Mouse (Mus musculus) brown adipose tissue, adult 24 weeks (tissue): ENCODE measurements around the gene Rbm42. TPM values are rescaled to one million over a fixed set of nuclear protein-coding genes. Genes with fewer than 3 reads are reported as not detected.

Experiments
- H3K27ac ChIP-seq: fragments of 200-500 bp; replicated peaks from 2 replicates; pipeline ENCODE4 v1.5.1; 2012; ENCODE audit warnings: low read depth, mild to moderate bottlenecking, low read length
- H3K4me1 ChIP-seq: fragments of 200-500 bp; 2 replicates; pipeline ENCODE4 v1.6.1; 2012; ENCODE audit warnings: low read length, mixed read lengths; ENCODE audit not compliant: control insufficient read depth, insufficient read depth, insufficient read length
- H3K4me3 ChIP-seq: fragments of 200-500 bp; 2 replicates; pipeline ENCODE4 v1.5.1; 2012; ENCODE audit warnings: low read depth, mild to moderate bottlenecking, low read length, moderate library complexity; ENCODE audit not compliant: insufficient read depth
- polyA plus RNA-seq: library from polyadenylated mRNA; stranded (reverse); fragments of >200 nt; gene quantifications from 2 replicates; pipeline ENCODE4 v1.2.4, GENCODE M21; 2012; ENCODE audit not compliant: missing spikeins, insufficient read depth, insufficient read length

Rbm42 gene
- polyA plus RNA-seq, 1 experiment = 24.5 TPM

DNA sequence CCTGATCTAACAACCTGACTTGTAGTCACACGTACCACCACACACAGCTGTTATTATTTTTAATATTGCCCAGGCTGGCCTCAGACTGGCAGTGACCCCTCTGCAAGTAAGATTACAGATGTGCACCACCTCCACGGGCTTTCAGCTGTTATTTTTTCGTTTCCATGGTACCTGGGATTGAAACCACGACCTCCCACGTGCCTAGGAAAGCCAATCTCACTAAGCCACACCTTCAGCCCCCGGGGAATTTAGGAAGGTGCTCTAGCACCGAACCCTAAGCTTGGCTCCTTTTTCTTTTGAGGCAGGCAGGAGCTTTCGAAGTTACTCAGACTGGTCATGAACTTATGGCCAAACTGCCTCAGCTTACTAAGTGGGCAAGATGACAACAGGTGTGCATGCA is 45.7 kb downstream of the Rbm42 start:
- Histone ChIP-seq H3K4me1 (no peaks in the 10 kb centered on the region), H3K27ac (no peak overlapping the region), H3K4me3 (no peak overlapping the region)

DNA sequence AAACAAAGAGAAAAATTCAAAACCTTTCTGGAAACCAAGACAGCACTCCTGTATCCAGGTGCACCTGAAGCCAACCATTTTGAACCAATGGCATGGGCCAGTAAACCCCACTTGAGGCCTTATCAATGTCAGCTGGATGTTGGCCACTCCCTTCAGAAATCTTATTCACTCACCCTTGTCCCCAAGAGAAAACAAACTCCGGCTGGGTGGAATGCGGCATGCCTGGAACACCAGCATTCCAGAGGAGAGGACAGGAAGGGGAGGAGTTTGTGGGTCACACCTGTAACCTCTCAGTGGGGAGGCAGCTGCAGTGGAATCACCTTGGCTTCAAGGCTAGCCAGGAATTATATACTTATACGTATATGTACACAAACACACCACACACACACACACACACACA is 47.5 kb downstream of the Rbm42 start:
- Histone ChIP-seq H3K4me1 (no peaks in the 10 kb centered on the region), H3K27ac (no peak overlapping the region), H3K4me3 (no peak overlapping the region)

DNA sequence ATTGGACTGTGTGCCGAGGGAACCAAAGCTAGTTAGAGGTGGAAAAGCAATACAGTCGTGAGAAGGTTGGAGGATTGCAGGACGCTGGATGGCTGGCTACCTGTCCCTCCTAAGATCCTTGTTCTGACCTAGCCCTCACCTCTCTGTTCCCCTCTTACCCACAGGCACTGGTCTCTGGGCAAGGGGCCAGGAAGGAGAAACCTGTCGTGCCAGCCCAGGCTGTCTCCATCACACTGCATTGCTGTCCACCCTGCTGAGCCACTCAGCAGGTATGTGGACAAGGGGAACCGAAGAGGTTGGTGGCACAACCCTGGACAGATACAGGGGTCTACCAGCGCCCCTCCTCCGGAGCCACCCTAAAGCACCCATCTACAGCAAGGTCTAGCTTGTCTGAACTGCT is 49.5 kb downstream of the Rbm42 start:
- Histone ChIP-seq H3K27ac (no peak overlapping the region), H3K4me1 (no peaks in the 10 kb centered on the region), H3K4me3 (no peak overlapping the region)

DNA sequence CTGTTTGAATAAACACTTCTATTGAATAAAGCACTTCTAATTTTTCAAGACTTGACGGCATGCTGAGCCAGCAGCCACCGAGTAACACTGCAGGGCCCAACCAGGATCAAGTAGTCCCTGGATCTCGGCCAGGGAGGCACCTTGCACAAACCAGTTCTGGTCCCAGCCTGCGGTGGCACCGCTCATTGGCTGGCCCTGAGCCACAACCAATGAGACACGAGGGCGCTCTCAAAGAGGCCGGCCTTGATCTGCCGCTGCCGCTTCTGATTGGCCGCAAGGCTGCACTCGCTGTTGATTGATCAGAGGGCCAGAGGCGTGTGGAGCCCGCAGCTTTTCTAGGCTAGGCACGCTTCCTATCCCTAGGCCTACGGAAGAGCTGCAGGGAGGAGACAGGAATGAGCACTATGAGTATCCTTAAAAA is 50.2 kb downstream of the Rbm42 start:
- Histone ChIP-seq H3K4me3 (no peak overlapping the region), H3K4me1 (no peaks in the 10 kb centered on the region), H3K27ac (no peak overlapping the region)

DNA sequence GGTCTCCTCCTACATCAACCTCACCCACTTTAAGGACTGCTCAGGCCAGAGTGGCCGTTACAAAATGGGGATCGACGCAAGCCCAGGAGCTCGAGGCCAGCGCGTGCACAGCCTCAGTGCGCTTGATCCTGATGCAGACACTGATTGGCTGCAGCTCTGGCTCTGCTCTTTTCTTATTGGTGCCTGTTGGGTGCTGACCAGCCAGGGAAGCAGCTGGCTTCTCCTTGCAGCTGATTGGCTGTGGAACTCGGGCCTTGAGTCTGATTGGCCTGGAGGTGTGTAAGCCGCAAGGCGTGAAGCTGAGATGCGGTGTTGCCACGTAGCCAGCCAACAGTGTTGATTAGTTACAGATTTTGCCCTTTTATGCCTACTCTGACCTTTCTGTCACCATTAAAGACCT is 51.3 kb downstream of the Rbm42 start, which contains the start of gene Zbtb32:
Zbtb32 (minus strand) TSS at position 124 of the 400 bp plus-strand sequence.
- Histone ChIP-seq H3K4me1 (no peaks in the 10 kb centered on the region), H3K4me3 (no peak within 1 kb of the TSS), H3K27ac (no peak within 1 kb of the TSS)

DNA sequence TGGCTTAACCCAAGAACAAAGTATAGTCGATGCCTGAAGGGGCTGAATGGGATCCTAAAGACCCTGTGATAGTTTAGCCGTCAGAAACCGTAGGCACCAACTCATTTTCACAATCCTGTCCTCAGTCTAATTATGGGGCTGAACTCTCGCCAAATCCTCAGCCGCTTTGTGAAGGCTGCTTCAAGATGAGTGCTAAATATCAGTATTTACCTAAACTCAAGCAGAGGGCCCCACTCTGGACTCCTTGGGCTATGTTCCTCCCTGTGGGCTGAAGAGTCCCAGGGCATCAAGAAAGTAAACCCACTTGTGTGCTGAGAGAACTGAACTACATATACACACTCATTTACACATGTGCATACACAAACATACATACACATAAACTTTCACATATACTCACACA is 53.3 kb downstream of the Rbm42 start:
- Histone ChIP-seq H3K27ac (no peak overlapping the region), H3K4me3 (no peak overlapping the region), H3K4me1 (no peaks in the 10 kb centered on the region)

DNA sequence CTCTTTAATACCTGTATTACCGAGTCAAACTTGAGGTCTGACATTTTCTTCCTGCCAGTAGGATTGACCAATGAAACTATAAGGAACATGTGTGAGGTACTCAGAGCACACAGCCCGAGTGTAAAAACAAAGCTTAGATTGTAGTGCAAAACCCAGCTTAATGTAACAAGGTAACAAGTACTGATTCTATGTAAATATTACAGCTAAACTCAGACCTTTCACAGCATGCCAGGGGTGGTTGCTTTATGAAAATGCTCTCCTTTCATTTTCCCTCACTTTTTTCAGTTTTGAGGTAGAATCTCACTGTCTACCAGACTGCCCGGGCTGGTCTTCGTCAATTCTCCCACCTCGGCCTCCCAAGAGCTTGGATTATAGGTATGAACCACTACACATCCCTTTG is 54.0 kb downstream of the Rbm42 start:
- Histone ChIP-seq H3K27ac (no peak overlapping the region), H3K4me1 (no peaks in the 10 kb centered on the region), H3K4me3 (no peak overlapping the region)

DNA sequence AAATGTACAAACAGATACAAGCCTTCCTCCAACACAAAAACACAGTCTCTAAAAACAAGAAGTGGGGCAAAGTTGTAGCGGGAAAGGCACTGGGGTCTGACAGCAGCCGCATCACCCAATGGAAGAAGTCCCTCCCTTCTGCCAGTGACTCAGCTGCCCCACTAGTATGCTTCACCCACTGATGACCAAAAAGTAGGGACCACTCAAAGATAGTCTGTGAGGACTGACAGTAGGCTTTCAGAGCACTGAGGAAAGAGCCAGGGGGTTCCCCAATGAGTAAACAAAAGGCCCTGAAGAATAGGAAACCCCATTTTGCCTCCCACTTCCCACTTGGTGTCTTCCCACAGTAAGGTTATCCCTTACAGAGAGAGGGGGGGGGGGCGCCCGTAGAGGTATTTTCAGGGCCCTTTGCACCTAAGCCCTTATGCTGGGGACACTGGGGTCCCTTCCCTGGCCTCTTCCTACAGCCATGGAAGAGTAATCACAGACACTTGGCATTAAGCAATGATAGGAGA is 55.5 kb downstream of the Rbm42 start:
- Histone ChIP-seq H3K27ac (no peak overlapping the region), H3K4me1 (no peaks in the 10 kb centered on the region; the same call in 1 of the 2 replicates), H3K4me3 (no peak overlapping the region)

DNA sequence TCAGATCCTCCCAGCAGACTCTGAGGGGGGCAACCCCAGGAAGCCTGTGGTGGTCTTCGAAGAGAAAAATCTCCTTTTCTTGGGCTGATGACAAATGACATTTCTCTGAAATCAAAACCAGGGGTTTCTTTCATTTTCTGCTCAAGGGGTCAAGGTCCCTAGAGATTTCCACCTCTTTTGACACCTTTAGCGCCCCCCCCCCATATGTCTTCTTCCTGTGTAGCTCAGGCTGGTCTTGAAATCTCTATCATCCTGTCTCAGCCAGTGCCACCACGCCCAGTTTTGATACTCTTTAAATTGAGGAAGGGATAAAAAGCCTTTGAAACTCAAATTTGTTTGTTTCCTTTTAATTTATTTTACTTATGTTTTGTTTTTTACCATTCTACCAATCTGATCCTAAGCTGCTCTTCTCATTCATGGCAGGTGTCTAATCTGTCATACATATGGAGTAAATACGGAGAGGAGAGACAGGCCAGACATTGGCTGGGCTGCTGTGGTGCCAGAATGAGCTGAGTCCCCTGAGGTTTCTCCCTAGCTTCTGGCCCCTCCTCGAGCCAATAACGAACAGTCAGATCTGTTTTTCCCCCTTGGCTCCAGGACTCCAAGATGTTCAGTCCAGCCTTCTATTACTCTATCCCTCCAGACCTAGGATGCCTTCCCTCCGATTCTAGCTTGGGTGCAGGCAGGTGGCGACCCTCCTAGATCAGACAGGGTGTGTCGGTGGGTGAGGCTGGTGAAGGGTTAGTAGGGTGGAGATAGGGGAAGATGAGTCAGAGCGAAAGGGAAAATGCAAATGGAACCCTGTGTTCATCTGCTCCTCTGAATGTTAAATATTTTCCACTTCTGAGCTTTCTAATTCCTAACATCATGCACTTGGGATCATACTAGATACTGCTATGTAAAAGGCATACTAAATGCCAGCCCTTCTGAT is 56.3 kb downstream of the Rbm42 start:
- Histone ChIP-seq H3K4me1 (no peaks in the 10 kb centered on the region; the same call in 1 of the 2 replicates), H3K27ac (no peak overlapping the region), H3K4me3 (no peak overlapping the region)

DNA sequence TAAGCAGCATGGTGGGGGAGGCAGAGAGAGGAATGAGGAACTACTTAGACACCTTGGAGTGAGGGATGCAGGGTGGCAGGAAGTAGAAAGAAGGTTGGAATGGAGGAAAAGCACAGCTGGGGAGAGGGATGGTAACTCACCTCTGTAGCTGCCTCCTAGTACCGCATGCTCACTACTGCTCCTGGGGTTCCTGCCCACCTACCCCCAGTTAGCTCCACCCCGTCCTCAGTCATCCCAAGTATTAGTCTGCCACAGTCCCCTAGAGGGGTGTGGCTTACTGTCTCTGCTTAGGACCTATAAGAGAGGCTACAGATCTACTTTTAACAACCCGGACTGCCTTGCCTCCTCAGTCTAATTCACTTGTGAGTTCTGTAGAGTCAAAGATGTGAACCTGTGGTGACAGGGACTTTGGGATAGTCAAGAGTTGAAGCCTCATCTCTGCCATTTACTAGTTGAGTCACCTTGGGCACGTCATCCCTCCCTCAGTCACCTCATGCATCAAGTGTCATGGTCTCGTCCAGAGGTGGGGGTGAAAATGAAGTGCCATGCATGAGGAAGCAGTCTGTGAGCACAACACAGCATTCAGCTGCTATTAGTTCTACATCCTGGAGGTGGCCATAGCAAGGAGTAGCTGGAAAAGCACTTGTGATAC is 57.2 kb downstream of the Rbm42 start:
- no peak overlapping the region for H3K4me3 ChIP-seq
- no peaks in the 10 kb centered on the region; the same call in 1 of the 2 replicates for H3K4me1 ChIP-seq
- no peak overlapping the region for H3K27ac ChIP-seq

DNA sequence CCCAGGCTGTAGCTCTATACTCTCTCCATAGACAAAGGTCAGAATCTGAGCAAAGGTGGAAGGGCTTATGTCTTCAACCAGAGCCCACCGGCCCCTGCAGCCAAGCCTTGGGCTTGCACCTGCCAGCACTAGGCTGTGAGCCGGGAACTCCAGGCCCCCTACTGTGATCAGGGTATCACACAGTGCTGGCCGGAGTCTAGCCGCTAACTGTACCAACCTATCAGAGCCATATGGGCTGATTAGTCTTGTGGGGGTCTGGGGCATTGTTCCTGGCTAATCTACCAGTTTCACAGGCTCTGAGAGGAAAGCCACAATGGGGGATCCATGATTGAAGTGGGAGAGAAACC is 58.5 kb downstream of the Rbm42 start:
- Histone ChIP-seq H3K27ac (no peak overlapping the region), H3K4me1 (peaks cover 2% of the 10 kb centered on the region), H3K4me3 (no peak overlapping the region)

Other genes with a start within 250 kb of the Rbm42 start
- gene Tyrobp, start 236.6 kb downstream of the Rbm42 start, polyA plus RNA-seq = 34.6 and 43.0 TPM in 2 replicates
- gene Hcst, start 230.5 kb downstream of the Rbm42 start, polyA plus RNA-seq = 2.5 and 2.8 TPM in 2 replicates
- 0.67 and 1.6 TPM in 2 replicates for gene Nfkbid, start 228.6 kb downstream of the Rbm42 start, polyA plus RNA-seq
- gene Aplp1, start 204.8 kb downstream of the Rbm42 start, polyA plus RNA-seq = 0.44 and 0.92 TPM in 2 replicates
- gene Kirrel2, start 192.6 kb downstream of the Rbm42 start, polyA plus RNA-seq = not detected in 2 replicates
- not detected in 2 replicates for gene Nphs1, start 192.0 kb downstream of the Rbm42 start, polyA plus RNA-seq
- not detected in 2 replicates for gene Prodh2, start 156.7 kb downstream of the Rbm42 start, polyA plus RNA-seq
- 0.40 TPM in 1 of 2 replicates, not detected in the other for gene Arhgap33, start 115.3 kb downstream of the Rbm42 start, polyA plus RNA-seq
- 49.1 and 64.2 TPM in 2 replicates for gene Hspb6, start 98.1 kb downstream of the Rbm42 start, polyA plus RNA-seq
- 0.95 and 4.2 TPM in 2 replicates for gene Proser3, start 98.0 kb downstream of the Rbm42 start, polyA plus RNA-seq
- gene Lin37, start 90.5 kb downstream of the Rbm42 start, polyA plus RNA-seq = 19.5 and 23.1 TPM in 2 replicates
- 59.1 and 65.5 TPM in 2 replicates for gene U2af1l4, start 87.0 kb downstream of the Rbm42 start, polyA plus RNA-seq
- gene Gm49396, start 87.0 kb downstream of the Rbm42 start, polyA plus RNA-seq = 0.91 and 5.5 TPM in 2 replicates
- gene Psenen, start 86.7 kb downstream of the Rbm42 start, polyA plus RNA-seq = 177 and 187 TPM in 2 replicates
- not detected in 2 replicates for gene Igflr1, start 84.9 kb downstream of the Rbm42 start, polyA plus RNA-seq
- 7.1 and 16.1 TPM in 2 replicates for gene Kmt2b, start 61.6 kb downstream of the Rbm42 start, polyA plus RNA-seq
- not detected in 2 replicates for gene Zbtb32, start 51.4 kb downstream of the Rbm42 start, polyA plus RNA-seq
- gene Upk1a, start 37.5 kb downstream of the Rbm42 start, polyA plus RNA-seq = not detected in 2 replicates
- 5,485 and 5,752 TPM in 2 replicates for gene Cox6b1, start 24.2 kb downstream of the Rbm42 start, polyA plus RNA-seq
- gene Etv2, start 14.5 kb downstream of the Rbm42 start, polyA plus RNA-seq = not detected in 2 replicates
- gene Haus5, start 14.7 kb upstream of the Rbm42 start, polyA plus RNA-seq = 2.3 and 2.9 TPM in 2 replicates
- not detected in 2 replicates for gene Pmis2, start 21.3 kb upstream of the Rbm42 start, polyA plus RNA-seq
- gene 2200002J24Rik, start 48.6 kb upstream of the Rbm42 start, polyA plus RNA-seq = not detected in 2 replicates
- not detected in 2 replicates for gene Atp4a, start 61.9 kb upstream of the Rbm42 start, polyA plus RNA-seq
- 209 and 275 TPM in 2 replicates for gene Tmem147, start 79.2 kb upstream of the Rbm42 start, polyA plus RNA-seq
- not detected in 2 replicates for gene Gapdhs, start 93.4 kb upstream of the Rbm42 start, polyA plus RNA-seq
- 12.3 and 18.2 TPM in 2 replicates for gene Sbsn, start 101.2 kb upstream of the Rbm42 start, polyA plus RNA-seq
- 7.4 and 7.8 TPM in 2 replicates for gene Dmkn, start 113.4 kb upstream of the Rbm42 start, polyA plus RNA-seq
- 11.5 and 15.2 TPM in 2 replicates for gene Krtdap, start 137.6 kb upstream of the Rbm42 start, polyA plus RNA-seq
- 4.8 and 7.4 TPM in 2 replicates for gene Ffar2, start 173.5 kb upstream of the Rbm42 start, polyA plus RNA-seq
- not detected in 2 replicates for gene Ffar3, start 205.9 kb upstream of the Rbm42 start, polyA plus RNA-seq
- gene Ffar1, start 211.2 kb upstream of the Rbm42 start, polyA plus RNA-seq = not detected in 2 replicates
- 0.40 and 0.88 TPM in 2 replicates for gene Cd22, start 230.0 kb upstream of the Rbm42 start, polyA plus RNA-seq